Mouse (Mus musculus) kidney, embryonic 15.5 days (tissue): ENCODE measurements at regions not wholly inside any gene's neighbourhood (a gene's known extent, or its start where the extent isn't known, plus 50 kb on each side); places are given as distances from the start of the nearest gene placed in this dataset.

Source experiments
- ATAC-seq: fragments of 200-750 bp; cut with Nextera tagmentation; replicated peaks from 2 replicates; pipeline ENCODE4 v1.8.0; 2017; ENCODE audit warnings: moderate TSS enrichment; ENCODE audit not compliant: low FRiP score
- H3K27ac ChIP-seq: fragments of 300-500 bp; sonication (generic); 2 replicates; pipeline ENCODE4 v1.5.1; 2015; ENCODE audit warnings: mild to moderate bottlenecking, inconsistent platforms
- H3K27me3 ChIP-seq: fragments of 300-500 bp; sonication (generic); 2 replicates; pipeline ENCODE4 v1.6.1; 2015; ENCODE audit warnings: inconsistent platforms
- H3K36me3 ChIP-seq: fragments of 300-500 bp; sonication (generic); 2 replicates; pipeline ENCODE4 v1.6.1; 2015; ENCODE audit warnings: inconsistent platforms
- H3K4me1 ChIP-seq: fragments of 300-500 bp; sonication (generic); 2 replicates; pipeline ENCODE4 v1.6.1; 2015; ENCODE audit warnings: inconsistent platforms
- H3K4me2 ChIP-seq: fragments of 300-500 bp; sonication (generic); 2 replicates; pipeline ENCODE4 v1.6.1; 2015; ENCODE audit warnings: moderate library complexity, mild to moderate bottlenecking, inconsistent platforms
- H3K4me3 ChIP-seq: fragments of 300-500 bp; sonication (generic); replicated peaks from 2 replicates; pipeline ENCODE4 v1.5.1; 2015; ENCODE audit warnings: mild to moderate bottlenecking, inconsistent platforms
- H3K9ac ChIP-seq: fragments of 300-500 bp; sonication (generic); 2 replicates; pipeline ENCODE4 v1.6.1; 2015; ENCODE audit warnings: mild to moderate bottlenecking, inconsistent platforms
- H3K9me3 ChIP-seq: fragments of 300-500 bp; sonication (generic); replicated peaks from 2 replicates; pipeline ENCODE4 v1.6.1; 2016; ENCODE audit warnings: inconsistent platforms
- WGBS: fragments of 180-500 bp; shearing (Covaris S2); methylation state at CpG from one replicate; pipeline ENCODE4 v1.1.7; 2015; ENCODE audit warnings: mixed read lengths; 5-methylcytosine and 5-hydroxymethylcytosine counted together

DNA sequence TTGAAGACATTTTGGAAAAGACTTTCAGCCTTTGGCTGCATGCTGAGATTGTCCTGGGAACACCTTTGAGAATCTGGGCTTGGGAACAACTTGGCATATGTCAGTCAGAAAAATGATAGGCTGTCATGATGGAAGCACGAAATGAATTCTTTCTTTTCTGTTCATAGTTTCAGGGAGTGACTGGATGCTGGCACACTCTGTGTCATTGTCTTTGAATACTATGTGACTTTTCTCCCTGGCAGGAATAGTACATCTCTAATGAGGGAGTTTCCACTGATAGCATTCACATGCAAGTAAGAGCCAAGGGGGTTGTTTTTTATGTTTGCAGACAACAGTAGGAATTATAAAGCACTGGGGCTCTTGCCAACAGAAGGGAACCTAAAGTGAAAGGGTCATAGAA is 177.9 kb downstream of the Rassf9 start:
- no peaks in the 10 kb centered on the region for H3K9me3 ChIP-seq
- peaks cover 4% of the 10 kb centered on the region; the same call in 1 of the 2 replicates for H3K4me1 ChIP-seq
- H3K27ac ChIP-seq = no peak overlapping the region
- ATAC-seq = no peak
- no peaks in the 10 kb centered on the region for H3K36me3 ChIP-seq
- WGBS = 61% methylated on average over 1 of the region's 1 CpGs
- H3K27me3 ChIP-seq = no peaks in the 10 kb centered on the region
- no peak overlapping the region for H3K9ac ChIP-seq
- H3K4me2 ChIP-seq = no peak overlapping the region
- no peak overlapping the region for H3K4me3 ChIP-seq

DNA sequence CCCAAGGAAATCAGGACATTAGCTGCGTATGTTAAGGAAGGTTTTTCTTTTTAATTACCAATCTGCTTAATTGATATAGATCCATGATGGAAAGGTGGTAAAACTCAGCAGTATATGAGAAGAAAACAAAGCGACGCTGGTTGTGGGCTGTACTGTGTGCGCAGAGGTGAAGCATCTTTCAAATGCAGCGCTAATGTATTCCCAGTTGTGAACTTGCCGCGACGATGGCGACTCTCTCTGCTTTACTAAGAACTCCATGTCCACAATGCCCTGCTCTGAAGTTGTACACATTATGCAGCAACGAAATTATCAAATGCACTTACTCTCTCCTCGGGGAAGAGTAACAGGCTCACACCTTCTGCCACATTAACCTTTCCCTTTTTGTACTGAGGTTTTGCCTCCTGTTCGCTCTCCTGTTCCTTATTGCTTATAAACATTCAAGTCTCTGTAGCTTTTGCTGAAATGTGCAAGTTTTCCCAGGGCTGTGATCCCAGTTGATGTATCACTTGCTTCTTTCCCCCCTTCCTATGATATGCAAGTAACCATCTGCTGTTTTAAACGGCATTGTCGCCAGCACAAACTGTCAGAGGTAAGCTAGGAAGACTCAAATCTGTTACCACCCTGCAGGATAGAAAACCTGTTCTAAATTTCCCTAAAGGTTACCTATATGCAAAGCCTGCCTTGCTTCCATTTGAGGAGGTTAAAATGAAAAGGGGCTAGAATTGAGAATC is 174.8 kb downstream of the Rassf9 start:
- no peaks in the 10 kb centered on the region for H3K27me3 ChIP-seq
- H3K4me2 ChIP-seq = no peak overlapping the region
- ATAC-seq = no peak
- 83% methylated on average over 14 of the region's 14 CpGs for WGBS
- no peaks in the 10 kb centered on the region for H3K36me3 ChIP-seq
- H3K9ac ChIP-seq = no peak overlapping the region
- H3K4me1 ChIP-seq = peaks cover 4% of the 10 kb centered on the region; the same call in 1 of the 2 replicates
- H3K9me3 ChIP-seq = no peaks in the 10 kb centered on the region
- H3K4me3 ChIP-seq = no peak overlapping the region
- H3K27ac ChIP-seq = no peak overlapping the region

GRCm38 (mm10) chr10:102685833-102686434 is 173.9 kb downstream of the Rassf9 start:
- peak; percentile 73 for ATAC-seq
- H3K4me1 ChIP-seq = peaks cover 4% of the 10 kb centered on the region; the same call in 1 of the 2 replicates
- no peaks in the 10 kb centered on the region for H3K9me3 ChIP-seq
- H3K27me3 ChIP-seq = no peaks in the 10 kb centered on the region
- WGBS = 52% methylated on average over 7 of the region's 7 CpGs
- no peaks in the 10 kb centered on the region for H3K36me3 ChIP-seq
- no peak overlapping the region for H3K4me2 ChIP-seq
- no peak overlapping the region for H3K9ac ChIP-seq
- no peak overlapping the region for H3K27ac ChIP-seq
- H3K4me3 ChIP-seq = no peak overlapping the region

DNA sequence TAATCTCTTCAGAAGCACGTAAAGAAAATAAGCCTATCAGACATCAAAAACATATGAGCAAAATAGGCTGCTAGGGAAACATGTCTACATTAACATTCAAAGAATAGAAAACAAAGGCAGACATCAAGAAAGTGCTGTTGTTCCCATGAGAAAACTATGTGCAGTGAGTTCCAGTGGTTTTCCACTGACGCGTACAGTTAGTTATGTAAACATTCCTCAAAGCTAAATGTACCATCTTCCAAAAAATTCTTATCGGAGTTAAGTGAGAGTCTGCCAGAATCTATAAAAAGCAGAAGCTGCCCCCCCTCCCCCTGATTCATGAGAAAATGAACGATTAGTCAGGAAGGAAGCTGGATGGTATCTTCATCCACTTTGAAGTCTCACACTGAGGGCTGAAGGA is 155.3 kb downstream of the Rassf9 start:
- ATAC-seq = no peak; the same call in 1 of the 2 replicates
- 43% methylated on average over 5 of the region's 5 CpGs for WGBS
- H3K4me3 ChIP-seq = no peak overlapping the region

GRCm38 (mm10) chr10:102659683-102660082 is 147.7 kb downstream of the Rassf9 start:
- Histone ChIP-seq H3K36me3 (no peaks in the 10 kb centered on the region), H3K4me1 (no peaks in the 10 kb centered on the region), H3K4me3 (no peak overlapping the region), H3K27ac (no peak overlapping the region), H3K27me3 (no peaks in the 10 kb centered on the region), H3K9me3 (no peaks in the 10 kb centered on the region), H3K9ac (no peak overlapping the region), H3K4me2 (no peak overlapping the region)
- 83% methylated on average over 6 of the region's 6 CpGs for WGBS
- no peak for ATAC-seq

More for the DNA sequence above, 155.3 kb downstream of the Rassf9 start:
- no peaks in the 10 kb centered on the region for H3K9me3 ChIP-seq
- no peak overlapping the region for H3K27ac ChIP-seq
- no peaks in the 10 kb centered on the region for H3K36me3 ChIP-seq
- no peak overlapping the region for H3K4me2 ChIP-seq
- H3K9ac ChIP-seq = no peak overlapping the region
- H3K27me3 ChIP-seq = no peaks in the 10 kb centered on the region
- H3K4me1 ChIP-seq = no peaks in the 10 kb centered on the region

DNA sequence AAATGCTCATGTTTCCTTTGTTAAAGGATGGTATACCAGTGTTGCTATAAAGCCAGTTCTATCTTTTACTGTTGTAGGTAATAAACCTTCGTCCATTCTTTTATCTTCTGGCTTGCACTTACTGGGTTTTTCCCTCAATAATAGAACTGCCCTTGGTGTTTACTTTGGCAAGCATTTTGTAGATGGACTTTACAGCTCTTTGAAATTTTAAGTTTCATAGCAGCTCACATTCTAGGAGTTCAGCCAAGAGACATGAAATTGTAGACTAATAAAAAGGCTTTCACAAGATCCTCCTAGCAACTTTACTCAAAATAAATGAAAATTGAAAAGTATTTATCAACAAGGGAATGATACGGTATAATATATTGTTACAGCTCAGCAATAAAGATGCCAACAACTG is 124.5 kb downstream of the Rassf9 start:
- 60% methylated on average over 2 of the region's 2 CpGs for WGBS
- Histone ChIP-seq H3K27ac (no peak overlapping the region), H3K4me2 (no peak overlapping the region), H3K9ac (no peak overlapping the region), H3K27me3 (no peaks in the 10 kb centered on the region), H3K36me3 (no peaks in the 10 kb centered on the region), H3K4me1 (no peaks in the 10 kb centered on the region), H3K4me3 (no peak overlapping the region), H3K9me3 (no peaks in the 10 kb centered on the region)
- ATAC-seq = 0 out of 2 replicates have a peak, but pooled peaks have one; percentile 18

DNA sequence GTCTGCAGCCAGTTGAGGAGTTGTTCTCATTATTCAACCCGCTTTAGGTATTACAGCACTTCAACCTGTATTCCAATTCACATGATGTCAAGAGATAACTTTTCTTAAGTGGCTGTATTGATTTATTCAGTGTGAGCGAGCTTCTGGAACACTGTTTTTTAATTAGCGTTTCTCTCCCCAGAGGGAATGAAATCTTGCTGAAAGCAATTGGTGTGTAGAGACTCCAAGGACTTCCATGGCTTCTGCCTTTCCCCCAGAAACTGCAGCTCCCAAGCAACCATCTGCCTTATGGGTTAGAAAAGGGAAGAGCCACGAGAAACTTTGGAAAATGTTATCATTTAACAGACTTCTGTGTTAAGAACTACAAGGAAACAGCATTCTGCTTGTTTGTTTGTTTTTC is 121.4 kb downstream of the Rassf9 start:
- Histone ChIP-seq H3K4me3 (no peak overlapping the region), H3K9me3 (no peaks in the 10 kb centered on the region), H3K4me2 (no peak overlapping the region), H3K27ac (no peak overlapping the region), H3K36me3 (no peaks in the 10 kb centered on the region), H3K9ac (no peak overlapping the region), H3K4me1 (no peaks in the 10 kb centered on the region), H3K27me3 (no peaks in the 10 kb centered on the region)
- no peak for ATAC-seq
- 77% methylated on average over 4 of the region's 4 CpGs for WGBS

DNA sequence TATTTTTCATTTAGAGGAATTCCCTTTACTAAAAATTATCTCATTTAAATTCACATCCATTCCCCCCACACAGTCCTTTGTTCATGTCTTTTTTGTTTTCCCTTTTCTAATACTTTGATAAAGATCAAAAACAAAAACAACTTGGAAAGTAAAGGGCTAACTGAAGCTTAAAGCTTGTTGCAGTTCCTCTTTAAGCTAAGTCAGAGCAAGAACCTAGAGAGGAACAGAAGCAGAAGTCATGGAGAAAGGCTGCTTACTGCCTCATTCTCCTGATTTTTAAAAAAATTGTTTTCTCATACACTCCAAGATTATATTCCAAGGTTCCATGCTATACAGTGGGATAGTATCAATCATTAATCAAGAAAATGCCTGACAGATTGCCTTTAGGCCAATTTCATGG is 116.6 kb downstream of the Rassf9 start:
- H3K36me3 ChIP-seq = no peaks in the 10 kb centered on the region
- no peak overlapping the region for H3K4me2 ChIP-seq
- no peak overlapping the region for H3K9ac ChIP-seq
- no peak overlapping the region for H3K27ac ChIP-seq
- no peaks in the 10 kb centered on the region for H3K27me3 ChIP-seq
- ATAC-seq = no peak
- no peaks in the 10 kb centered on the region for H3K4me1 ChIP-seq
- no peak overlapping the region for H3K4me3 ChIP-seq
- H3K9me3 ChIP-seq = no peaks in the 10 kb centered on the region

- H3K27me3 ChIP-seq = no peaks in the 10 kb centered on the region
- ATAC-seq = no peak
- 77% methylated on average over 3 of the region's 3 CpGs for WGBS
- H3K36me3 ChIP-seq = no peaks in the 10 kb centered on the region
- H3K4me1 ChIP-seq = no peaks in the 10 kb centered on the region
- no peak overlapping the region for H3K4me2 ChIP-seq
- no peaks in the 10 kb centered on the region for H3K9me3 ChIP-seq
- no peak overlapping the region for H3K9ac ChIP-seq
- H3K27ac ChIP-seq = no peak overlapping the region
- no peak overlapping the region for H3K4me3 ChIP-seq
Observed at GRCm38 (mm10) chr10:102623895-102624294, 111.9 kb downstream of the Rassf9 start.

DNA sequence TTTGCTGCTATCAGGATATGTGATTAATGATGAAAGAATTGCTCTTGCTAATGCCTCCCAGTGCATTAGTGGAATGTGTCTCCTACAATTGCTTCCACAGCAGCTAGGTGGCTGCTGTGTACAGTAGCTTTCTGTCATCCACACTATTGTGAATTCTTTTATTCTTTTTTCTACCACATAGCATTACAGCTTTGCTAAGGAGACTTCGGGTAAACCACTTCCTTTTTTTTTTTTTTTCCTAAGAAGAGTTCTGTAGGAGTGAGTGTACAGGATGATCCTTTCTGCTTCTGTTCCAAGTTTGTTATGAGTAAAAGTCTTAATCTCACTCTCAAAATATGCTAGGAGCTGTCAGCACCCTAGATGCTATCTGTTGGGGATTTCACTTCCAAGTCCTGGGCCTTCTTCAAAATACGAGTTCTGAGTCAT is 110.6 kb downstream of the Rassf9 start:
- Histone ChIP-seq H3K9me3 (no peaks in the 10 kb centered on the region), H3K4me1 (no peaks in the 10 kb centered on the region), H3K36me3 (no peaks in the 10 kb centered on the region), H3K4me2 (no peak overlapping the region), H3K27me3 (no peaks in the 10 kb centered on the region), H3K27ac (no peak overlapping the region), H3K9ac (no peak overlapping the region), H3K4me3 (no peak overlapping the region)
- ATAC-seq = 0 out of 2 replicates have a peak, but pooled peaks have one; percentile 18
- 52% methylated on average over 2 of the region's 2 CpGs for WGBS

- WGBS = 40% methylated on average over 2 of the region's 2 CpGs
Observed at GRCm38 (mm10) chr10:102618711-102619110, 106.7 kb downstream of the Rassf9 start.

GRCm38 (mm10) chr10:102615962-102616595 is 104.1 kb downstream of the Rassf9 start:
- Histone ChIP-seq H3K4me2 (no peak overlapping the region), H3K4me3 (no peak overlapping the region), H3K36me3 (no peaks in the 10 kb centered on the region), H3K27me3 (no peaks in the 10 kb centered on the region), H3K27ac (no peak overlapping the region), H3K9ac (no peak overlapping the region), H3K4me1 (no peaks in the 10 kb centered on the region), H3K9me3 (no peaks in the 10 kb centered on the region)
- WGBS = 78% methylated on average over 10 of the region's 10 CpGs
- ATAC-seq = no peak

More at GRCm38 (mm10) chr10:102618711-102619110, 106.7 kb downstream of the Rassf9 start:
- H3K9ac ChIP-seq = no peak overlapping the region
- no peak overlapping the region for H3K4me3 ChIP-seq
- H3K36me3 ChIP-seq = no peaks in the 10 kb centered on the region
- H3K27ac ChIP-seq = no peak overlapping the region
- no peak overlapping the region for H3K4me2 ChIP-seq
- 0 out of 2 replicates have a peak, but pooled peaks have one; percentile 33 for ATAC-seq
- no peaks in the 10 kb centered on the region for H3K9me3 ChIP-seq
- H3K4me1 ChIP-seq = no peaks in the 10 kb centered on the region
- no peaks in the 10 kb centered on the region for H3K27me3 ChIP-seq
